Mouse (Mus musculus): ENCODE measurements at regions not wholly inside any gene's neighbourhood (a gene's known extent, or its start where the extent isn't known, plus 50 kb on each side); places are given as distances from the start of the nearest gene placed in this dataset.

DNA sequence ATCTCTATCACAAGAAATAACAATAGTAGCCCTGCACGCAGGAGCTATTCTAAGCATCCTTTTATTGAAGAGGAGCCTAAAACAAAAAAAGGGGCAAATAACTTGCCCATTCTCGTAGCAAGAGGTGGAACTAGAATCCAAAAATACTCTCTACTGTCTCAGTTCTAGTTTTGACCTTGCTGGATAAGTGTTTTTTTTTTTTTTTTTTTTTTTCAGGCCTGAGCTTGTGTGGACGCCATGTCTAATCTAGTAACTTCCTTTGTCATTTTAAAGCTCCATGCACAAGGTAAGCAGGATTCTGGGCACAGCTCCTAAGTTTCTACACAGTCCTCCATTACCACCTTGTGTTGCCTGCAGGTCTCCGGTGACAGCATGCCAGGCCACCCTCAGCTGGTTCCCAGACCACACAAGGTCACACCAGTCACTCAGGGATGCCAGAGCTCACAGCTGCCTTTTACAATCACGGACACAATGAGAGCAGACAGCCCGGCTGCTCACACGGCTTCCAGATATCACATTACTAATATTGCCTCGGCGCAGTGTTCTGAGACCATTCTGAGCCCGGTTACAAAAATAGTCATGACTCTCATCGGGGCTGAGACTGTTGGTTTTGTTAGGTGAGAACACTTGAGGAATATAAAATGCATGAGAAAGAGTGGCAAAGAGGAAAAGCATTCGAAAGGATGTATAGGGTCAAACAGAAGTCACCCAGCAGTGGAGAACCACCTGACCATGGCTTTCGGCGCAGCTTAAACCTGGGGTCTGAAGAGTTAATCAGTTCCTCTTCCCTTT lies 124.7 kb upstream of the Tank start:
- peak in 1 of 2 experiments; percentile 31 for DNase-seq

DNA sequence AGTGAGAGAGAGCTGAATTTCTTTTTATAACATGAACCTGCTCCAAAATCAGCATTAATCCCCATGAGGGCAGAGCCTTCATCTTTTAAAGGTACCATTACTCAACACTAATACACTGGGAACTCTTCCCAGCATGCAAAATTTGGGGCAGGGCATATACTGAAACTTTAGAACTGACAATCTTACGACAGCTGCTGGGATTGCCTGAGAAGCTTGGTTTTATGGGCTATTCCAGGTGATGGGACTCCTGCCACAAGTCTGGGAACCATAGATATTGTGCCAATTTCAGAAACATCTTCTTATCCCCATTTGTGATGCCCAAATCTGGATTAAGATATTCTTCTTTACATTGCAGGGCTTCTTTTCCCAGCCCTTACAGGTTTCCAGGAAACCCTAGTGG lies 125.8 kb upstream of the Tank start:
- DNase-seq, result no peak

DNA sequence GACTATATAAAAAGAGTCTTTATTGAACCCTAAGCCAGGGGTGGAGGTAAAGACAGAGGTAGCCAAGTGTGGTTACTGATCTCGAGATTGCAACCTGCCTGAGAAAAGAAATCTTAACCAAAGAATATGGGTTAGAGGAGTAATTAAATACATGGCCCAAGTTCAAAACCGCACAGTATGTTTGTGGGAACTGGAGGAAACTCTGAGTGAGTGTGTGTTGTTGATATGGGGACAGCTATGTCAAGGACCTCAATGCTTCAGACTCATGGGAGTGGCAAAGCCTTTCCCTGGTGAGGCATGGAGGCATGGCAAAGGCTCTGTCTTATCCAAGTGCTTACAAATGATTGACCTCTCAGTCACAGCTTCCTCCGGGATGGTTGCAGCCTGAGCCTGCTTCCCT lies 127.7 kb upstream of the Tank start:
- DNase-seq, result peak; percentile 5 to 39

DNA sequence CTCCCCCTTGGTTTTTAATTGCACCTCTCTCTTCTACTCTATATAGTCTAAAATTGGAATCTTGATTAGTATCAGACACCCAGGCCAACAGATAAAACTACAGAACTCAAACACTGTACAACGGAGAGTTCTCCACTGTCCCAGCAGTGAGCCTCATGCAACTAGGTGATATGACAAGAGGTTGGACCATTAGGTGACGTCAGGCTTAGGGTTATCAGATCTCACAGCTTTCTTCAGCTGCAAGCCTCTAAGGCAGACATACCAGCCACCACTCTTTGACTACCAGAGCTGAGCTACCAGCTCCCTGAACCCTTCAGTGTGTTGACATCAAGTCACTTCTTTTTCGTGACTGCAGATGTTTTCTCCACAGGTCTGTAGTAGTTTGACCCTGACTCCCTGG lies 141.8 kb upstream of the Tank start:
- no peak for DNase-seq

DNA sequence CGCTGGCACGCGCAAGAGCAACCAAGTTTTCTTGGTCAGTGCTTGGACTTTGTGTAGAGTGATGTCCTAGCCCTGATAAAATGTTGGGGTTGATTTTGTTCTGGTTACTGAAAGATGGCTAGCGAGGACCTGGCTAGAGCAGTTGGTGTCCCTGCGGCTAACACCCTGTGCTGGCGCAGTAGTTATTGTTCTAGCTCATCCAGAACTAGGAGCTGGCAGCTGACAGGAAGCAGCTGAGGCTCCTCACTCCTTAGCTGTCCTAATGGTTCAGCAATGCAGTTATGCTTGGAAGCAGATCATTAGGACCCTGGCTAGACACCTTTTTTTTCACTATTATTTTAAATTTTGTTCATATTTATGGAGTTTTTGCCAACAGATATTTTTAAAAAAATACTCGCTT lies 170.5 kb upstream of the Tank start:
- peak in 1 of 2 experiments; percentile 34 for DNase-seq

DNA sequence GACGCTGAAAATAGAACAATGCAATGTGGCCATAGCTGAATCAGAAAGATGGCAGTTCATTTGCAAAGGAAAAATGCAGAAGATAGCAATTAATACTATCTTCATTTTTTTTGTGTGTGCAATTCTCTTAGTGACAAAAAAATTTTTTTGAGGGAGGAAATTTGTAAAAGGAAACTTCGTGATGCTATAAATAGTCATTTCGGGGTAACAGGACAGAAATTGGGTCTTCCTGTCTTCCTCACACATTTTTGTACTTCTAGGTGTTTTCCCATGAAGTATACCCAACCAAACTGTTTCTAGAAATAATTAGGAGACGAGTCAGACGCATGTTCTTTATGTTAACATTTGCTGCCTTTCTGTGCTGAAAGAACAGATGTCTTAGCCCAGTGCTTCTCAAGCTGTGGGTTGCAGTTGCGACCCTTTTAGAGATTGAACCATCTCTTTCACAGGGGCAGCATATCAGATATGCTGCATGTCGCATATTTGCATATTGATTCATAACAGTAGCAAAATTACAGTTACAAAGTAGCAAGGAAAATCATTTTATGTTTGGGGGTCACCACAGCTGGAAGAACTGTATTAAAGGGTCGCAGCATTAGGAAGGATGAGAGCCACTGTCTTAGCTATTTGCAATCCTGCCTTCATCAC lies 172.2 kb upstream of the Tank start:
- no peak for DNase-seq

DNA sequence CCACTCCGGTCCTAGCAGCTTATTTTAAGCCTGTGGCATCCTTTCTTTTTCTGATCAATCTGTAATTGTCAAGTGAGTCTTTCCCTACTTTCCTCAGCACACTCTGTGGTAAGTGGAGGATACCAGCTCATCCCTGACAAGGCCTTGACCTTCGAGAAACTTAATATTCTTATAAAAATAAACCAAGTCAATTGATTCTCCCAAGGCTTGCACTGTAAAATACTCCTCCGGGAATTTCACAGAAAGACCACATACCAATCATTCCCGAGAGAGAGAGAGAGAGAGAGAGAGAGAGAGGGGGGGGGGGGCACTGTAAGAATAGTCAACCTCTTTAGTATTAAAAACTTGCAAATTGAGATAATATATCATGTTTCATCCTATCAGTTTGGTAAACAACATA lies 173.1 kb upstream of the Tank start:
- no peak for DNase-seq

DNA sequence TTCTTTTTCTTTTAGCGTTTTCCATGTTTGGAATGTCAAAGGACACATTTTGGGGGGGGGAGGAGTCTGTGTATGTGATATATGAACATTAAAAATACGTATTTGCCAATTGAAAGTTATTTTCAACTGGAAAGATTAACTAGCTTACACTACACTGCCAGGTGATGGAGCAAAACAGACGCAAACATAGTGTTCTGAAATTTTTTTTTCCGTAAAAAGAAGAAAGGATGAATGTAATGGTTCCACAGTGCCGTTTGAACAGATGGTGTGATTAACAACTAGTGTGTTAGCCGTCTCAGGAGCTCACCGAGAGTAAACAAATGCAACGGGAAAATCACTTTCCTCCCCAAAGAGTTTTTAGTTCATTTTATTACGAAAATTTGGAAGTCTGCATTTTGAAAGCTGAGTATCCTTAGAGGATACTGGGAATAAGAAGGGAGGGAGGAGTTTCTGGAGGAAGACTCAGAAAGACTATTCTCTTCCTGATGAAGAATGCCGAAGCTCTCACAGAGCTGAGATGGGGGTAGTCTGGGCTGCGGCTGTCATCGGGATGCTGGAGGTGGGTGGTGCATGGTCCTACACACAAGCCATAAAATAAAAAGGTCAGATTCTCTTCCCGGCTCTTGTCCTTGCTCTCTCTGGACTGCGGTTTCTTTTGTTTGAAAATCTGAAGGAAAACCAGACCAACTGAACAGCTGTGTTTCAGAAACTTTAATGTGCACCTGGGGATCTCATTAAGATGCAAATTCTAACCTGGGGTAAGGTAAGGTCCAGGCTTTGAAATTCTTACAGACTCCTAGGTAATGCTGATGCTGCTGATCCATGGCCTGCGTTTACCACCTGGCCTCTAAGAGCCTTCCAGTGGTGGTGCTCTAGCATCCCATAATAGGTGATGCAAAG lies 175.5 kb upstream of the Tank start:
- DNase-seq, result no peak

DNA sequence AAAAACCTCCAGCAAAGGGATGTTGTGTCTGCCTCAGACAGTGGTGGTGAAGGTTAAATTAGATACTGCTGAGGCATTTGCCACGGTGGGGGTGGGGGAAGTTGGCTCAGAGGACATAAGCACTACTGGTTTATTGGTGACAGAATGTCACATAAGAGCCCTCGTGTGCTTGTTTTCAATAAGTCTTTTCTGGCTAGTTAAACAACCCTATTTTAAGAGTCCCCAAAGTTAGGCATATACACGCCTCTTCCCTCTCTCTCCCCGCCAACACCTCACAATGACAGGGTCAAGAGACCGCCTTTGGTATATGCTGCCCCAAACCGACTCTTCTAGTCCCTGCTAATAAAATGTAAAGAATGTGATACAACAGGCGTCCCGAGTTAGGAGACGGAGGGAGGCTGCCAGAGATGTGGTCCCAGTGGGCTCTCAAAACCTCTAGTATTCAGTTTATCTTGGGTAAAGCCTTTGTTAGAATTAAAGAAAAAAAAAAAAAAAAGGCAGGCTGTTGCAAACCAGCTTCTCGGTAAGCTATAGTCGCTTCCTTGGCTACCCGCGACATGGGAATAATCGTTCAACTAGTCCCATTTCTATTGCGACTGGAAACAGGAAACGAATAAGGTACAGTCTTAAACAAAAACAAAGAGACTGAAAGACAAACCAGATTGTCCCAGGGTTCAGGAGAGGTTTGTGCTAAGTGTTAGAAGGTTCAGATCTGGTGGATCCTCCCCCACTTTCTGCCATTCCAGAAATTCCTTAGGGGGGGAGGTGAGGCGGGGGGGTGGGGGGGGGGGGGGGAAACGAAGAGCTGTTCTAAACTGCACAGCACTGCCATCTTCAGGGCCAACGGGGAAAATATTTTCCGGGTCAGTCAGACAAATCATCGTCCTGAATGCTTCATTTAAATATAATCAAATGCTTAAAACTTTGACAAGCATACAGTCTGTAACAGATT lies 176.5 kb upstream of the Tank start:
- DNase-seq, result peak; percentile 65 to 72

DNA sequence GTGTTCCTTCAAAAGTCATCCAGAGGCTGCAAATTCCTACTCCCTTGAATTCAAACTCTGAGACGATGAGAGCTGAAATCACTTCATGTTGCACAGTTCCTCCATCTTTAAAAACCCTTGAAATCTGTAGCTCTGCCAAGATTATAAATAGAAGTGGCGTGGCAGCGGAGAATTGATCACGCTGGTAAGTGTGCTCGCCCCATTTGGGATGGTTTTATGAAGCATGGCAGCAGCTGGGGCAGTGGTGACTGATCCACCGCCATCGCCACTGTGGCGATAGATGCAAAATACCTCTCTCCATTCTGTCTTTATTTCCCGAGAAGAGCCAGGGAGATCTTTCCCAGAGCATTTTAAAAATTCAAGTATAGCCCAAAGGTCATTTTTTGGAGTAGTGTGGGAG lies 179.8 kb upstream of the Tank start:
- no peak for DNase-seq

DNA sequence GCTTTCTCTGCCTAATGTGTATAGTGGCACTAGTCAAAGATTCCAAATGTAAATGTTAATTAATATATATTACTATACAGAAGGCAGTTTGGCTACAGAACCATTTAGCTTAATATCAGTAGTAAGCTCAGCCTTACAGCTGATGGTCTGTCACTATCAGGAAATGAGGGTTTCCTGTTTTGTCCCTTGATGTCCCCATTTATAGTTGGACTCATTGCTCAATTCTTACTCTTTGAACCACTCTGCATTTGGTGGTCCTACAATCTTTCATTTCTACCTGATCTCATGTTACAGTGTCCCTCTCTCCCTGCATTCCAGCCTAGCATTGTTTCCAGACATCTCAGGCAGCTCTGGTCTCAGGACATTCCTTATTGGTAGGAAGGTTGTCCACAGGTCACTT lies 188.8 kb upstream of the Tank start:
- no peak for DNase-seq

DNA sequence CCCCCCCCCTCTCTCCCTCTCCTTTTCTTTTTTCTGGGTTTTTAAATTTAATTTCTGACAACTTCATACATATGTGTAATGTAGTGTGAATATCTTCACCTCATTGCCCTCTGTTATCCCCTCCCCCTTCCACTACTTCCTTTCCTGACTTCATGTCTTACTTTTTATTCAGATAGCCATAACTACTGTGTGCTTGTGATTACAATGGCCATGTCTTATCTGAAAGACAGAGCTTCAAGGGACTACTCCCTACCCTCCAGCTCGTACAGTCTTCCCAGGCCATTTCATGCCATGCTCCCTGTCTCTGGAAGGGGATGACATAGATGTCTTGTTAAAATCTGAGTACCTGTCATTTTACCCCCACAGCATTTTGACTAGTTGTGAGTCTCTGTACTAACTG lies 189.2 kb upstream of the Tank start:
- no peak for DNase-seq

DNA sequence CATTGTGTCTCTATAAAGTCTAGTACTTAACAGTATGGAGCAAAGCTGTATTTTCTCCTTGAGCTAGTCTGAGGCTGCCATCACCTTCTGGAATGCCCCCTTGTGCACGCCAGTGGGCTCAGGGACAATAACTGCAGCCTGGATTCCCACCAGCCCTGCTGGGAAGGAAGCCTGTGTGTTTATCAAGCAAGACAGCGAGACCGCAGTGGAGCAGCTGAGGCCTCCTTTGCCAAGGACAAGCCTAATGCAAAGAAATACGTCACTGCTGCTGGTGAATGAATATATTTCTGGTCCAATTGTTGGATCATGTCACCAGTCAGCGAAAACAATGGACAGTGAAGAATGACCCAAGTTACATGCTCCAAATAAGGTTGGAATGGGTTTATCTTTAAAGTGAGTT lies 190.8 kb upstream of the Tank start:
- DNase-seq, result peak in 1 of 2 experiments; percentile 12

DNA sequence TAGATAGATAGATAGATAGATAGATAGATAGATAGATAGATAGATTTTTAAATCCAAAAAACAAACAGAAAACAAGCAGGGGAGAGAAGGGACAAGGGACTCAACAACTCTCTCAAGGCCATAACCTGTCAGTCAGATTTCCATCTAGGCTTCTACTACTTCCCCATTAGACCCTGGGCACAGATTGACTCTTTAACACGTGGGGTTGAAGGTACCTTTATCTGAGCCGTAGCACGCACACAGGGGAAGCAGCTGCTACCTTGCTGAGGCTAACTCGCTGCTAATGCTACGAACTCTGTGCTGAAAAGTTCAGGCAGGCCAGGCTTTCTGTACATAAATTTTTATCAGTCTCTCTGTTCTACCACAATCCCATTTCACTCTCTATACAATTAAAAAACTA lies 191.4 kb upstream of the Tank start:
- DNase-seq, result no peak

DNA sequence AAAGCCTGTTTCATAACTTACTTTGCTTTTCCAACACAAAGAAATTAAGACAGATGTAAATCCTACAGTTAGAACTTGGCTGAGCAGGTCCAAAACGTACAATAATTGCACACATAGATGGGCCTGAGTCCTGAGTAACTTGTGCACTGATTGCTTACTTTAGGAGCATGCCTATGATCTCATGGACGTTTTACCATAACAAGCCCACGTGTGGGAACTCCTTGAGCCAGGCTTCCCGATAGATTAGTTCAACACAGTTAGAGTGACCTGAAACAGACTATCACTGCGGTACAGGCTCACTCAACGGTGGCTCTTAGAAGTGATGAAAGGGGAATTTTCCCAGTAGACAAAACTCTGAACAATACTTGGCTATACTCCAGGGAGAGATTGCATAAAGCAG lies 193.9 kb upstream of the Tank start:
- DNase-seq, result no peak

DNA sequence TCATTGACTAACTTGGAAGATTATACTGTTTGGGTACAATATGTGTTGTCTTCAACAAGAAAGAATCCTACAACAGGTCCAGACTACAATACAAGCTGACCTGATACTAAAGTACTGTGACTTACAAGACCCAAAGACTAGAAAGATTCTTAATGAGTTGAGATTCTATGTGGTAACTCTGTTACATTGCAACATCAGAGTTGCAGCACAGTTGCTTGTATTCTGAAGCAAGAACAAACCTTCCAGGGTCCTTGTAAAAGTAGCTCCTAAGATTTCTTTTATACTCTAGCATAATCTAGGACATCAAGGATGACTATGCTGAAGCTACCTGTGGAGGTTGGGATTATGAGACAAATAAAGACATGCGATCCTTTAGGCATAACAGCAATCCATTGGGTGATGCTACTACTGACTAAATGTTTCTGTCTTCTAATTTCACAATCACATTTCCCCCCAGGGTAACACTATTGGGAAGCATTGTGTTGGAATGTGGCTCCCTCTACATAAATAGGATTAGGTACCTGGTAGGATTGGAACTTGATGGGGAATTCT lies 194.6 kb upstream of the Tank start:
- no peak for DNase-seq

DNA sequence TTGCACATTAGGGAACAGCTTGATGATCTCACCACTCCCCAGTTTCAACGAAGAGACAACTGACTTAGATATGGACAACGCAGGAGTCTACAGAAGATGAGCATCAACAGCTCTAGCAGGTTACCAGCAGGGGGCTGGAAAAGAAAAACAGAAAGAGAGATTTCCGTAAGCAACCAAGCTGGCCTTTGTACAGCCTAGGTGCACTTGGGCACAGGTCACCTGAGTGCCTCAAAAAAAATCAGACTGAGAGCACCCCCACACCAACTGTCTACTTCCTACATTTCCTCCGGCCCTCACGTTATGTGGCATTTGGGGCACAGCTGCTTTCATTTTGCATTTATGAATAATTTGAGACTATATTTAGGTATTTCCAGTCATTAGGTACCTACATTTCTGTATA lies 199.3 kb upstream of the Tank start:
- DNase-seq, result no peak

DNA sequence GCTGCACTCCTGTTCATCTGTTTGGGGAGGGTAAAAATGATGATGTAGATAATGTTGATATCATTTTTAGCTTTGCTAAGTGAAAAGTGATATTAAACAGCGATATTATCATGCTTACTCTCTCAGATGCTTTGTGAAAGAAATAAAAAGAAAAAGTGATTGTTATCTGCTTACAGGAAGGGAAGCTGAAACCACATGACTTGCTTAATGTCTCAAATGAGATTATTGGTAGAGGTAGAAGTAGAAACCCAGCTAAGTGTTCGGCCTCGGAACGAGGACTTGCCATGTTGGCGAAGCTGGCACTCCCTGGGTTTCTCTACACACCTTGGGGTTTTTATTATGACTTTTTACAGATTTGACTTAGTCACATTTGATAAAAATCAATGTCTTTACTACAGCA lies 200.1 kb upstream of the Tank start:
- DNase-seq, result no peak

DNA sequence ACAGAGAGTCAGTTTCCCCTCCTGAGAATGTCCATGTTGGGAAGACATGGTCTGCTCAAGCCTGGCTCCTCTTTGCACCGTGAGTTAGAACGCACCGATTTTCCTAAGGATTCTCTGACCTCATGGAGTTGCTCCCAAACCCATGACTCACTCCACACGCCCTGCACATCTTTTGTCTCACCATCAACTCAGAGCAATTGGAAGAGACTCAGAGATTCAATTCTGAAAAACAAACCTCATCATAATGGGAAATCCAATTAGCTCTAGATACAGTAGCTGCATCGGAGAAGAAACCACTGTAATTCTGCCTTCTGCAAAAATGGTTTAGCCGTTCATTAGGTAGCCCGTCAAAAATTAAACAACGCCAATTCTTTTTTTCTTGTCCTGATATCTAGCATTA lies 200.6 kb upstream of the Tank start:
- no peak for DNase-seq

DNA sequence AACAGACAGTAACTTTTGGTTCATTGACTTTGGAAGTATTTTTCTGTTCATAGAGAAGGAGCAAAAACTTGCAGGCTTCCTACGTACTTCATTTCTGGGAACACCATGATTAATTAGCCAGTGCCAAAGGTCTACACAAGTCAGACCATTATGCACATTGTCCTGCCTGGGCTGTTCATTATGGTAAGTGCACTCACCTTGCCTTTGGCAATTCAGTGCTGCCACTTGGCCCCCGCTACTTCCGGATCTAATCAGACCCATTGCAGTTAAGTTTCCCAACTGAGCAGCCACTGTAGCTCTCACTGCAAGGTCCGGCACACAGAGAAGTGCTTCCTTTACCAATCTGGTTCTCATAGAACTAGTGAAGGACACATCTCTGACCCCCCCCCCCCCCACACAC lies 215.8 kb upstream of the Tank start:
- DNase-seq, result peak in 1 of 2 experiments; percentile 10

DNA sequence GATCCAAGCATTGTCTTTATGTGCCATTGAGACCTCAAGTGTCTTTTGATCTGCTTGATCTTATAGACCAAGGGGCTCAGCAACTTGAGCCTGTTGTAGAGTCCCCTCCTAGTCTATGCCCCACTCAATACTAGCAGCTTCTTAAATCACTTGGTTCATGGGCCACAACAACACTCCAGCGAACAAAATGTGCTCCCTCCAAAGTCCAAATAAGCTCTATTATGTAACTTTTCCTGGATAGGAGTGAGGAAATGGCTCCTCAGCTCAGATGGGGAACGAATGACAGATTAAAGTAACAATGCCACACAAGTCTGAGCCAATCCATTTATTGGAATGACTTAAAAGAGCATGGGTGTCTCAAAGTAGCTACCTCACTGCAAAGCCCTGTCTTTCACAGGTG lies 217.0 kb upstream of the Tank start:
- no peak for DNase-seq

DNA sequence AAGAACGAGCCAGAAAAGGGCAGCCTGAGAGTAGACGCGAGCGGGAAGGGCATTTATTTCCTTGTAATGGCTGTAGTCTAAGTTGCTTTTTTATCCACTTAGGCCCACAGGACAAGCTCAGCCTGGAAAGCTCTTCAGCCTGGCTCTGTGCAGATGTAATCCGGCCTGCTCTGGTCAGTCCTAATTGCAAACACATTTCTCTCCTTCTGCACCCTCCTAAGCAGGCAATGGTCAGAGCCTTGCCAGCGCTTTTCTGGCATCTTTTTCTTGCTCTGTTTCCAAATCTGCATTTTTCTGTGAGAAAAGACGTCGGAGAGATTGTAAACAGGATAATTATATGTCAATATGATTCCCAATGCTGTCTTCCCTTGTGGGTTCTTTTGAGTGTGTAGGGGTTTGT lies 224.3 kb upstream of the Tank start:
- DNase-seq, result peak in 1 of 2 experiments; percentile 13

All from lung, adult 18-20 months (tissue).